Comparison of ENCODE assay signal across 8 mouse cellular contexts in genomic region chr2:84716423-84717355, GRCm38 (mm10). TPM values are rescaled to one million over a fixed set of nuclear protein-coding genes. Genes with fewer than 3 reads are reported as not detected.
DNase-seq lines count a peak whose midpoint lies in the region; ATAC-seq lines count a peak whose summit lies in the region.
"Had no signal": no experiment of that assay in that cellular context is flagged by ENCODE, and none has a peak within 500 bp of the region (broad histone marks: within the 10 kb centered on the region; RNA-seq: fewer than 3 reads in every experiment).

No protein-coding gene starts in this region.

- H3K36me3 ChIP-seq in megakaryocyte, embryonic 14.5 days (replicated peaks; ENCODE audit: low read length): peaks cover 8% of the 10 kb centered on the region
- 0 out of 2 replicates have a peak, but pooled peaks cover 4% of the 10 kb centered on the region for H3K36me3 ChIP-seq in embryonic facial prominence, embryonic 14.5 days (ENCODE audit: control insufficient read depth, insufficient read depth, low read length)
- no peaks in the 10 kb centered on the region for H3K36me3 ChIP-seq in intestine, embryonic 16.5 days (ENCODE audit: control insufficient read depth, insufficient read depth, low read length)
- peaks cover 3% of the 10 kb centered on the region; the same call in 1 of the 2 replicates for H3K36me3 ChIP-seq in neural tube, embryonic 15.5 days

- DNase-seq in embryonic facial prominence, embryonic 14.5 days (ENCODE audit: low spot score): no peak
- no peak for DNase-seq in testis, postnatal 10 days (ENCODE audit: low spot score)
- DNase-seq in lung, postnatal 36 days: no peak

- H3K27ac ChIP-seq in embryonic facial prominence, embryonic 14.5 days (replicated peaks; ENCODE audit: low read depth, low read length): peak overlapping the region; percentile 97
- peak overlapping the region; percentile 91 for H3K27ac ChIP-seq in intestine, embryonic 16.5 days (ENCODE audit: low read length)
- peak overlapping the region; percentile 97 for H3K27ac ChIP-seq in neural tube, embryonic 15.5 days (replicated peaks)

- ATAC-seq in megakaryocyte, adult 5-6 weeks (ENCODE audit: poor library complexity, severe bottlenecking): no peak
- no peak for ATAC-seq in embryonic facial prominence, embryonic 14.5 days (ENCODE audit: low read depth)
- no peak for ATAC-seq in intestine, embryonic 16.5 days
- ATAC-seq in neural tube, embryonic 15.5 days (ENCODE audit: low FRiP score): no peak

- H3K4me3 ChIP-seq in megakaryocyte, embryonic 14.5 days (replicated peaks): peak overlapping the region; percentile 97
- peak overlapping the region; percentile 97 for H3K4me3 ChIP-seq in embryonic facial prominence, embryonic 14.5 days (ENCODE audit: low read depth, low read length)
- peak overlapping the region; percentile 80 for H3K4me3 ChIP-seq in intestine, embryonic 16.5 days (ENCODE audit: low read length)
- peak overlapping the region; percentile 95 for H3K4me3 ChIP-seq in neural tube, embryonic 15.5 days (replicated peaks)

- peaks cover 39% of the 10 kb centered on the region for H3K4me1 ChIP-seq in megakaryocyte, embryonic 14.5 days
- peaks cover 9% of the 10 kb centered on the region for H3K4me1 ChIP-seq in embryonic facial prominence, embryonic 14.5 days (ENCODE audit: control insufficient read depth, insufficient read depth, low read length)
- peaks cover 5% of the 10 kb centered on the region; the same call in 1 of the 2 replicates for H3K4me1 ChIP-seq in intestine, embryonic 16.5 days (ENCODE audit: control insufficient read depth, insufficient read depth, low read length)
- peaks cover 33% of the 10 kb centered on the region for H3K4me1 ChIP-seq in neural tube, embryonic 15.5 days

- no peaks in the 10 kb centered on the region for H3K9me3 ChIP-seq in megakaryocyte, embryonic 14.5 days
- H3K9me3 ChIP-seq in embryonic facial prominence, embryonic 14.5 days (ENCODE audit: control insufficient read depth, low read length): no peaks in the 10 kb centered on the region
- H3K9me3 ChIP-seq in intestine, embryonic 16.5 days (ENCODE audit: control insufficient read depth, low read length): no peaks in the 10 kb centered on the region
- H3K9me3 ChIP-seq in neural tube, embryonic 15.5 days (replicated peaks): no peaks in the 10 kb centered on the region

- H3K9ac ChIP-seq in embryonic facial prominence, embryonic 14.5 days (ENCODE audit: low read depth, low read length): peak overlapping the region; percentile 95
- peak overlapping the region; percentile 80 for H3K9ac ChIP-seq in intestine, embryonic 16.5 days (ENCODE audit: low read depth, low read length)
- peak overlapping the region; percentile 64 for H3K9ac ChIP-seq in neural tube, embryonic 15.5 days (replicated peaks)

- no peaks in the 10 kb centered on the region for H3K27me3 ChIP-seq in megakaryocyte, embryonic 14.5 days (replicated peaks)
- no peaks in the 10 kb centered on the region for H3K27me3 ChIP-seq in embryonic facial prominence, embryonic 14.5 days (replicated peaks; ENCODE audit: control insufficient read depth, insufficient read depth, low read length)
- no peaks in the 10 kb centered on the region for H3K27me3 ChIP-seq in intestine, embryonic 16.5 days (replicated peaks; ENCODE audit: control insufficient read depth, insufficient read depth, low read length)
- H3K27me3 ChIP-seq in neural tube, embryonic 15.5 days (replicated peaks): no peaks in the 10 kb centered on the region

- 28% methylated on average over 9 of the region's 9 CpGs for WGBS in embryonic facial prominence, embryonic 14.5 days
- WGBS in intestine, embryonic 16.5 days: 29% methylated on average over 9 of the region's 9 CpGs
- 38% methylated on average over 9 of the region's 9 CpGs for WGBS in neural tube, embryonic 15.5 days

- H3K4me2 ChIP-seq in embryonic facial prominence, embryonic 14.5 days (ENCODE audit: low read depth, low read length): peak overlapping the region; percentile 73
- H3K4me2 ChIP-seq in intestine, embryonic 16.5 days (ENCODE audit: low read depth, low read length): peak overlapping the region; percentile 83
- H3K4me2 ChIP-seq in neural tube, embryonic 15.5 days: peak overlapping the region; percentile 82

RNA-seq across cellular contexts. Expression of gene Zdhhc5, which starts 1.7 kb away (rescaled TPM):
- polyA plus RNA-seq in megakaryocyte, embryonic 14.5 days (2012; ENCODE audit: insufficient read depth, low replicate concordance): 14.8 and 20.0 TPM in 2 replicates
- 39.8 and 42.7 TPM in 2 replicates for total RNA-seq in megakaryocyte, adult 5-6 weeks (2015)
- total RNA-seq in megakaryocyte, adult 5-6 weeks (2017): 32.6 and 37.9 TPM in 2 replicates
- 31.4 and 31.6 TPM in 2 replicates for polyA plus RNA-seq in embryonic facial prominence, embryonic 14.5 days (2014; fragmentation: Nextera tagmentation; extraction: Ambion mirVana)
- polyA plus RNA-seq in intestine, embryonic 16.5 days (2015; fragmentation: Nextera tagmentation; extraction: Ambion mirVana): 18.3 and 23.4 TPM in 2 replicates
- 15.6 and 17.6 TPM in 2 replicates for polyA plus RNA-seq in neural tube, embryonic 15.5 days (2015; fragmentation: Nextera tagmentation; extraction: Ambion mirVana)

RNA-seq across cellular contexts. Expression of gene Clp1, which starts 10.5 kb away (rescaled TPM):
- 0.70 TPM in 1 of 2 replicates, not detected in the other for polyA plus RNA-seq in megakaryocyte, embryonic 14.5 days (2012; ENCODE audit: insufficient read depth, low replicate concordance)
- 33.1 and 34.5 TPM in 2 replicates for total RNA-seq in megakaryocyte, adult 5-6 weeks (2015)
- 33.1 and 36.2 TPM in 2 replicates for total RNA-seq in megakaryocyte, adult 5-6 weeks (2017)
- polyA plus RNA-seq in embryonic facial prominence, embryonic 14.5 days (2014; fragmentation: Nextera tagmentation; extraction: Ambion mirVana): 22.6 and 24.2 TPM in 2 replicates
- 28.3 and 28.4 TPM in 2 replicates for polyA plus RNA-seq in intestine, embryonic 16.5 days (2015; fragmentation: Nextera tagmentation; extraction: Ambion mirVana)
- 19.7 and 23.8 TPM in 2 replicates for polyA plus RNA-seq in neural tube, embryonic 15.5 days (2015; fragmentation: Nextera tagmentation; extraction: Ambion mirVana)

RNA-seq across cellular contexts. Expression of gene Ypel4, which starts 17.2 kb away (rescaled TPM):
- polyA plus RNA-seq in megakaryocyte, embryonic 14.5 days (2012; ENCODE audit: insufficient read depth, low replicate concordance): 2.6 and 2.9 TPM in 2 replicates
- 0.16 and 0.82 TPM in 2 replicates for total RNA-seq in megakaryocyte, adult 5-6 weeks (2015)
- 0.40 and 0.69 TPM in 2 replicates for total RNA-seq in megakaryocyte, adult 5-6 weeks (2017)
- 5.5 and 6.5 TPM in 2 replicates for polyA plus RNA-seq in embryonic facial prominence, embryonic 14.5 days (2014; fragmentation: Nextera tagmentation; extraction: Ambion mirVana)
- 4.3 and 6.0 TPM in 2 replicates for polyA plus RNA-seq in intestine, embryonic 16.5 days (2015; fragmentation: Nextera tagmentation; extraction: Ambion mirVana)
- polyA plus RNA-seq in neural tube, embryonic 15.5 days (2015; fragmentation: Nextera tagmentation; extraction: Ambion mirVana): 15.0 and 16.2 TPM in 2 replicates

RNA-seq across cellular contexts. Expression of gene Gm19426, which starts 26.8 kb away (rescaled TPM):
- polyA plus RNA-seq in megakaryocyte, embryonic 14.5 days (2012; ENCODE audit: insufficient read depth, low replicate concordance): 3.0 TPM in 1 of 2 replicates, not detected in the other
- not detected in 2 replicates for total RNA-seq in megakaryocyte, adult 5-6 weeks (2015)
- total RNA-seq in megakaryocyte, adult 5-6 weeks (2017): not detected in 2 replicates
- 3.9 and 4.0 TPM in 2 replicates for polyA plus RNA-seq in embryonic facial prominence, embryonic 14.5 days (2014; fragmentation: Nextera tagmentation; extraction: Ambion mirVana)
- 5.1 and 5.4 TPM in 2 replicates for polyA plus RNA-seq in intestine, embryonic 16.5 days (2015; fragmentation: Nextera tagmentation; extraction: Ambion mirVana)
- 5.0 and 5.9 TPM in 2 replicates for polyA plus RNA-seq in neural tube, embryonic 15.5 days (2015; fragmentation: Nextera tagmentation; extraction: Ambion mirVana)
- total RNA-seq: common myeloid progenitor, adult 5-6 weeks had no signal

RNA-seq across cellular contexts. Expression of gene Tmx2, which starts 37.7 kb away (rescaled TPM):
- 2.4 TPM in 1 of 2 replicates, not detected in the other for polyA plus RNA-seq in megakaryocyte, embryonic 14.5 days (2012; ENCODE audit: insufficient read depth, low replicate concordance)
- total RNA-seq in megakaryocyte, adult 5-6 weeks (2015): 42.4 and 49.0 TPM in 2 replicates
- 29.4 and 38.5 TPM in 2 replicates for total RNA-seq in megakaryocyte, adult 5-6 weeks (2017)
- polyA plus RNA-seq in embryonic facial prominence, embryonic 14.5 days (2014; fragmentation: Nextera tagmentation; extraction: Ambion mirVana): 99.0 and 103 TPM in 2 replicates
- 151 and 163 TPM in 2 replicates for polyA plus RNA-seq in intestine, embryonic 16.5 days (2015; fragmentation: Nextera tagmentation; extraction: Ambion mirVana)
- 298 and 334 TPM in 2 replicates for polyA plus RNA-seq in neural tube, embryonic 15.5 days (2015; fragmentation: Nextera tagmentation; extraction: Ambion mirVana)

Comparison
In these comparisons a context has a peak if more than half of its experiments do, and no peak if none do; other contexts are left out.
1. RNA of gene Clp1, which starts 10.5 kb away (polyA plus RNA-seq): 28.3 to 28.4 TPM in intestine, embryonic 16.5 days, 22.6 to 24.2 TPM in embryonic facial prominence, embryonic 14.5 days and 19.7 to 23.8 TPM in neural tube, embryonic 15.5 days; 0.70 TPM in megakaryocyte, embryonic 14.5 days; every median in the first group is over 10 times any median in the second.
2. Peak in every context shown above with its lines, with median percentiles within 50 percentile points of each other: H3K4me3 ChIP-seq, H3K27ac ChIP-seq, H3K4me2 ChIP-seq and H3K9ac ChIP-seq.